Mouse (Mus musculus) fibroblast of lung, adult 2 months (primary cell): ENCODE measurements around the gene Rps18.
"Not testable (repeated sequence)": the region's sequence is repeated elsewhere in the genome, so short reads cannot be mapped to it uniquely, and the experiment has no call there.

ENCODE experiments used
- DNase-seq: peaks from one replicate; pipeline ENCODE4 v3.0.0-alpha.2; 2011; ENCODE audit warnings: low read depth

Rps18 gene

GRCm38 (mm10) chr17:33904835-33905234, 51.0 kb downstream of the Rps18 start, which contains the start of gene Platr17:
Gene Platr17, plus strand, starts transcription at chr17:33905135.
- DNase-seq = not testable (repeated sequence)

GRCm38 (mm10) chr17:33903911-33904651, 51.7 kb downstream of the Rps18 start:
- not testable (repeated sequence) for DNase-seq

GRCm38 (mm10) chr17:33902491-33902890, 53.3 kb downstream of the Rps18 start:
- DNase-seq = no peak

- no peak for DNase-seq
Observed at GRCm38 (mm10) chr17:33902079-33902478, 53.7 kb downstream of the Rps18 start.
